Mouse (Mus musculus): ENCODE results near the gene Lztr1.

Lztr1 gene

GRCm38 (mm10) chr16:17508546-17509239 is at the start of gene Lztr1:
Gene Lztr1, plus strand, starts transcription at chr16:17508688.
- DNase-seq (ENCODE audit: low spot score): peak; percentile 74

- no peak for DNase-seq (ENCODE audit: low spot score)
These were observed 48.2 kb upstream of the Lztr1 start for GRCm38 (mm10) chr16:17460254-17460653.

- DNase-seq (ENCODE audit: low spot score): no peak
These were observed 46.9 kb upstream of the Lztr1 start for GRCm38 (mm10) chr16:17461596-17461995.

GRCm38 (mm10) chr16:17463184-17463583 is 45.3 kb upstream of the Lztr1 start:
- no peak for DNase-seq (ENCODE audit: low spot score)

GRCm38 (mm10) chr16:17466875-17467663 is 41.4 kb upstream of the Lztr1 start:
- no peak for DNase-seq (ENCODE audit: low spot score)

- no peak for DNase-seq (ENCODE audit: low spot score)
These were observed 36.0 kb upstream of the Lztr1 start for GRCm38 (mm10) chr16:17472498-17472897.

GRCm38 (mm10) chr16:17474091-17474490 is 34.4 kb upstream of the Lztr1 start:
- no peak for DNase-seq (ENCODE audit: low spot score)

GRCm38 (mm10) chr16:17474761-17475160 is 33.7 kb upstream of the Lztr1 start:
- no peak for DNase-seq (ENCODE audit: low spot score)

- DNase-seq (ENCODE audit: low spot score): no peak
These were observed 33.2 kb upstream of the Lztr1 start for GRCm38 (mm10) chr16:17475326-17475725.

GRCm38 (mm10) chr16:17478331-17478943 is 30.1 kb upstream of the Lztr1 start:
- DNase-seq (ENCODE audit: low spot score): no peak

- DNase-seq (ENCODE audit: low spot score): no peak
These were observed 27.0 kb upstream of the Lztr1 start for GRCm38 (mm10) chr16:17481465-17481864.

GRCm38 (mm10) chr16:17486505-17486904 is 22.0 kb upstream of the Lztr1 start:
- no peak for DNase-seq (ENCODE audit: low spot score)

- no peak for DNase-seq (ENCODE audit: low spot score)
These were observed 19.7 kb upstream of the Lztr1 start for GRCm38 (mm10) chr16:17488478-17489468.

GRCm38 (mm10) chr16:17489469-17490111 is 18.9 kb upstream of the Lztr1 start, which contains the start of gene Aifm3:
Gene Aifm3, plus strand, starts transcription at chr16:17489611.
- DNase-seq (ENCODE audit: low spot score): no peak

- no peak for DNase-seq (ENCODE audit: low spot score)
These were observed 17.3 kb upstream of the Lztr1 start for GRCm38 (mm10) chr16:17491154-17491553.

GRCm38 (mm10) chr16:17491896-17492561 is 16.5 kb upstream of the Lztr1 start:
- no peak for DNase-seq (ENCODE audit: low spot score)

- DNase-seq (ENCODE audit: low spot score): peak; percentile 44
These were observed 11.8 kb upstream of the Lztr1 start for GRCm38 (mm10) chr16:17496499-17497305.

GRCm38 (mm10) chr16:17499249-17499883 is 9.1 kb upstream of the Lztr1 start:
- DNase-seq (ENCODE audit: low spot score): no peak

- DNase-seq (ENCODE audit: low spot score): no peak
These were observed 5.8 kb upstream of the Lztr1 start for GRCm38 (mm10) chr16:17502681-17503080.

Data from ovary, adult 18-20 months (tissue).